23 mouse cellular contexts compared by ENCODE assay signal in genomic region chr15:93502703-93503102, GRCm38 (mm10).
DNase-seq lines count a peak whose midpoint lies in the region; ATAC-seq and TF ChIP-seq lines count a peak whose summit lies in the region.
"Had no signal": no experiment of that assay in that cellular context is flagged by ENCODE, and none has a peak within 500 bp of the region (broad histone marks: within the 10 kb centered on the region; RNA-seq: fewer than 3 reads in every experiment).

No protein-coding gene starts in this region.

- no peaks in the 10 kb centered on the region for H3K79me2 ChIP-seq in CH12.LX (replicated peaks; ENCODE audit: control insufficient read depth, extremely low read depth, insufficient read depth, poor library complexity, severe bottlenecking)

- H3K36me3 ChIP-seq in CH12.LX (replicated peaks in 1 of 2; ENCODE audit: control insufficient read depth in 1 of 2, insufficient read depth in 1 of 2, low read length in 1 of 2), result peaks cover 10 to 74% of the 10 kb centered on the region in 2 experiments
- H3K36me3 ChIP-seq in midbrain, embryonic 13.5 days, result peaks cover 47% of the 10 kb centered on the region

- no peak overlapping the region for H3K4me2 ChIP-seq in CH12.LX (ENCODE audit: insufficient read depth, low read depth, poor library complexity, severe bottlenecking)
- H3K4me2 ChIP-seq in midbrain, embryonic 13.5 days (replicated peaks), result no peak overlapping the region
- H3K4me2 ChIP-seq: forebrain, embryonic 15.5 days; heart, embryonic 12.5 days; liver, embryonic 15.5 days; midbrain, embryonic 11.5 days; neural tube, embryonic 13.5 days had no signal

- H3K4me1 ChIP-seq in CH12.LX (ENCODE audit: control insufficient read depth in 1 of 2, insufficient read depth in 2 of 2), result no peaks in the 10 kb centered on the region
- peaks cover 2% of the 10 kb centered on the region; the same call in 1 of the 2 replicates for H3K4me1 ChIP-seq in cortical plate, adult 2 months (ENCODE audit: control insufficient read depth, insufficient read depth, low read length)
- H3K4me1 ChIP-seq in midbrain, embryonic 13.5 days (replicated peaks), result 0 out of 2 replicates have a peak, but pooled peaks cover 4% of the 10 kb centered on the region
- H3K4me1 ChIP-seq: forebrain, embryonic 15.5 days; heart, embryonic 12.5 days; liver, embryonic 15.5 days had no signal

- H3K9me3 ChIP-seq in CH12.LX (replicated peaks; ENCODE audit: low read length), result no peaks in the 10 kb centered on the region
- no peaks in the 10 kb centered on the region for H3K9me3 ChIP-seq in midbrain, embryonic 13.5 days
- H3K9me3 ChIP-seq: forebrain, embryonic 15.5 days; heart, embryonic 12.5 days; limb, embryonic 10.5 days; liver, embryonic 15.5 days had no signal

- no peak overlapping the region for H3K9ac ChIP-seq in CH12.LX (ENCODE audit: insufficient read depth, low read depth)
- no peak overlapping the region for H3K9ac ChIP-seq in midbrain, embryonic 13.5 days (replicated peaks)
- H3K9ac ChIP-seq: forebrain, embryonic 15.5 days; heart, embryonic 12.5 days; liver, embryonic 15.5 days; neural tube, embryonic 13.5 days had no signal

- peak; percentile 20 for DNase-seq in CD4-positive, CD25-positive, alpha-beta regulatory T cell, adult 2 months (ENCODE audit: low read depth, low spot score)
- no peak for DNase-seq in layer of hippocampus, adult 2 months (ENCODE audit: low spot score in 2 of 2)
- no peak for DNase-seq in layer of hippocampus, adult 9-11 months
- no peak for DNase-seq in CH12.LX (ENCODE audit: extremely low read depth)
- no peak for DNase-seq in ovary, postnatal 36 days (ENCODE audit: low spot score)
- DNase-seq: adrenal gland, postnatal 10 days; cerebellum, adult 11-12 months; cerebellum, postnatal 25 days; heart, postnatal 36 days; kidney, adult 8-10 months; lung, postnatal 4 days; right cerebral cortex, postnatal 25 days; thymus, postnatal 36 days had no signal

- no peak overlapping the region for H3K27ac ChIP-seq in layer of hippocampus, adult 2 months
- H3K27ac ChIP-seq in CH12.LX (ENCODE audit: insufficient read depth, low read depth), result no peak overlapping the region
- no peak overlapping the region for H3K27ac ChIP-seq in cortical plate, adult 2 months (ENCODE audit: insufficient read depth, low read length)
- H3K27ac ChIP-seq in midbrain, embryonic 13.5 days, result no peak overlapping the region
- H3K27ac ChIP-seq: forebrain, embryonic 15.5 days; limb, embryonic 10.5 days; liver, embryonic 15.5 days; neural tube, embryonic 13.5 days had no signal

- in situ Hi-C loops in CH12.LX (cut with MboI; ENCODE audit: low pct_ligation_motif_present, low pct_unique_long_range_greater_than_20kb, low sequenced_read_pairs), result no loop called here

- no peak for TF ChIP-seq EP300 in CH12.LX (IDR thresholded peaks at IDR 0.05; ENCODE audit: low read length)

- H3K4me3 ChIP-seq in layer of hippocampus, adult 2 months, result no peak overlapping the region
- no peak overlapping the region for H3K4me3 ChIP-seq in CH12.LX (replicated peaks in 1 of 3; ENCODE audit: low read depth in 2 of 3, low read length in 2 of 3, poor library complexity in 1 of 3)
- no peak overlapping the region for H3K4me3 ChIP-seq in cortical plate, adult 2 months (ENCODE audit: insufficient read depth, low read length)
- no peak overlapping the region for H3K4me3 ChIP-seq in midbrain, embryonic 13.5 days (replicated peaks)
- H3K4me3 ChIP-seq: forebrain, embryonic 15.5 days; heart, embryonic 12.5 days; limb, embryonic 10.5 days; liver, embryonic 15.5 days; neural tube, embryonic 13.5 days had no signal

- dilution Hi-C loops in CH12.LX (cut with MboI; ENCODE audit: extremely low pct_ligation_motif_present, extremely low pct_unique_long_range_greater_than_20kb, low sequenced_read_pairs), result no loop called here

- ATAC-seq in CD4-positive, CD25-positive, alpha-beta regulatory T cell, adult 4 months, result no peak
- no peak for ATAC-seq in midbrain, embryonic 13.5 days
- ATAC-seq: forebrain, embryonic 15.5 days; hindbrain, embryonic 16.5 days had no signal

- TF ChIP-seq CTCF in layer of hippocampus, adult 2 months (conservative IDR thresholded peaks at IDR 0.05), result peak; percentile 73
- peak; percentile 25 to 36; a peak in 2 of 4 replicates for TF ChIP-seq CTCF in CH12.LX (conservative IDR thresholded peaks at IDR 0.05 in 1 of 2, IDR thresholded peaks at IDR 0.05 in 1 of 2; ENCODE audit: low read depth in 2 of 2, low read length in 2 of 2)
- TF ChIP-seq CTCF in cortical plate, adult 2 months (IDR thresholded peaks at IDR 0.05; ENCODE audit: extremely low read depth, insufficient read depth, low read length), result 0 out of 2 replicates have a peak, but pooled peaks have one; percentile 1

- no peak for TF ChIP-seq POLR2A in CH12.LX (IDR thresholded peaks at IDR 0.05; ENCODE audit: low read depth, low read length)
- no peak for TF ChIP-seq POLR2A in cortical plate, adult 2 months (IDR thresholded peaks at IDR 0.05; ENCODE audit: extremely low read depth, insufficient read depth, low read length)

- 93% methylated on average over 9 of the region's 9 CpGs for WGBS in midbrain, embryonic 13.5 days

- TF ChIP-seq RAD21 in CH12.LX (IDR thresholded peaks at IDR 0.05; ENCODE audit: low read depth, low read length), result no peak; the same call in none of the 2 replicates

- no peaks in the 10 kb centered on the region for H3K27me3 ChIP-seq in CH12.LX (replicated peaks)
- no peaks in the 10 kb centered on the region for H3K27me3 ChIP-seq in midbrain, embryonic 13.5 days
- H3K27me3 ChIP-seq: forebrain, embryonic 15.5 days; heart, embryonic 12.5 days; liver, embryonic 15.5 days; neural tube, embryonic 13.5 days had no signal

TF ChIP-seq in CH12.LX, 34 proteins besides CTCF, POLR2A, EP300 and RAD21:
- TF ChIP-seq IRF4 (IDR thresholded peaks at IDR 0.05; ENCODE audit: low read depth, low read length) (no peak), TBP (conservative IDR thresholded peaks at IDR 0.05; ENCODE audit: low read depth, low read length) (no peak), MXI1 (IDR thresholded peaks at IDR 0.05; ENCODE audit: low read depth, low read length) (no peak), SIN3A (IDR thresholded peaks at IDR 0.05; ENCODE audit: low read length) (no peak), MAX (IDR thresholded peaks at IDR 0.05; ENCODE audit: low read length) (no peak), JUND (conservative IDR thresholded peaks at IDR 0.05; ENCODE audit: low read depth, low read length) (no peak), MYC (IDR thresholded peaks at IDR 0.05; ENCODE audit: low read depth, low read length) (no peak), ZMIZ1 (IDR thresholded peaks at IDR 0.05; ENCODE audit: low read depth, low read length) (no peak)
TF ChIP-seq in CH12.LX: peak in this region for 0.

Comparison
In these comparisons a context has a peak if more than half of its experiments do, and no peak if none do; other contexts are left out.
1. CTCF ChIP-seq: peak in every context shown above with its lines; median percentile 73 in layer of hippocampus, adult 2 months; 30 in CH12.LX; 1 in cortical plate, adult 2 months.